Mouse (Mus musculus) kidney, postnatal 25 days (tissue): ENCODE results near the gene Srarp.

Source experiments
- DNase-seq, 2 experiments: peaks; one replicate each; pipeline ENCODE4 v3.0.0; 2021; ENCODE audit warnings: mixed read lengths in 2 of 2

Gene Srarp

GRCm38 (mm10) chr4:141425484-141426479, 10.1 kb downstream of the Srarp start:
- DNase-seq = peak; percentile 63 to 91

GRCm38 (mm10) chr4:141423691-141424431, 12.0 kb downstream of the Srarp start:
- DNase-seq = peak in 1 of 2 experiments; percentile 33

- DNase-seq = peak in 1 of 2 experiments; percentile 34
Observed at GRCm38 (mm10) chr4:141423288-141423687, 12.6 kb downstream of the Srarp start.

DNA sequence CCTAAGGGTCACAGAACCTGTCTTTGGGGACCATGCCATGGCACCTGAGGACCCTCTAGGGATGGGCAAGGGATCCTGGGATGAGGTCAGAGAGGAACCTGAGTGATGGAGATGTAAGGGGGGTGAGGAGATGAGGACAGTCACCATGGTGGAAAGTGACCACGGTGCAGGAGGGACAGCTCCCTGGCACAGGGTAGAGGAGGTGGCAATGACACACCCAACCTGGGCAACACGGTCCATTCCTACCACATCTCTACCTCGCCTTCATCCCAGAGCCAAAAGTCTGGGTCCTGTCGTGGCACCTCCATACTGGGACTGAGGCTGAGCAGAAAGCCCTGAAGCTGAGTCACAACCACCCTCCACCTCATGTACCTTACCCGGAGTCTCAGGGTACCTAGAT, 13.1 kb downstream of the Srarp start:
- peak in 1 of 2 experiments; percentile 26 for DNase-seq

DNA sequence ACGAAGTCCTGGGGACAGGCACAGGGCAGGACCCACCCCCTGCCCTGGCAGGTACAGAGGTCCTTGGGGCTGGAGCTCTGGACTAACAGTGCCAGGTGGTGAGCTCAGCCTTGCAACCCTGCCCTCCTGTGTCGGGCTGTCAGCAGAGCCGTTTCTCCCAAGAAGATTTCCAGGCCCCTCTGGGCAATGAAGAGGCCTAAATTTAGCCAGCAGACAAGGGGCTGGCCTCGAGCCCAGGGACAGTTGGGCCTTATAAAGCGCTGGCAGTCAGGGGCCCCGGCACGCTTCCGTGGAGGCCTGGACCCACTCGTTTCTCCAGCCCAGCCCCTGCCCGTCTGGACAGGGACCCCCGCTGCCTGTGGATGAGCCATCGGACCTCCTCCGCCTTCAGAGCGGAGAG, 14.5 kb downstream of the Srarp start:
- peak in 1 of 2 experiments; percentile 42 for DNase-seq

- DNase-seq = peak in 1 of 2 experiments; percentile 39
Observed at GRCm38 (mm10) chr4:141420886-141421285, 15.0 kb downstream of the Srarp start.

- DNase-seq = no peak
Observed at GRCm38 (mm10) chr4:141420192-141420829, 15.6 kb downstream of the Srarp start, which contains the start of gene Hspb7. Gene Hspb7 (plus strand): TSS chr4:141420779.

- DNase-seq = peak in 1 of 2 experiments; percentile 64
Observed at GRCm38 (mm10) chr4:141419398-141420191, 16.3 kb downstream of the Srarp start.

GRCm38 (mm10) chr4:141415924-141416323, 20.0 kb downstream of the Srarp start, which contains the start of gene Clcnkb:
Gene Clcnkb (minus strand): TSS chr4:141416014.
- peak; percentile 53 to 86 for DNase-seq

DNA sequence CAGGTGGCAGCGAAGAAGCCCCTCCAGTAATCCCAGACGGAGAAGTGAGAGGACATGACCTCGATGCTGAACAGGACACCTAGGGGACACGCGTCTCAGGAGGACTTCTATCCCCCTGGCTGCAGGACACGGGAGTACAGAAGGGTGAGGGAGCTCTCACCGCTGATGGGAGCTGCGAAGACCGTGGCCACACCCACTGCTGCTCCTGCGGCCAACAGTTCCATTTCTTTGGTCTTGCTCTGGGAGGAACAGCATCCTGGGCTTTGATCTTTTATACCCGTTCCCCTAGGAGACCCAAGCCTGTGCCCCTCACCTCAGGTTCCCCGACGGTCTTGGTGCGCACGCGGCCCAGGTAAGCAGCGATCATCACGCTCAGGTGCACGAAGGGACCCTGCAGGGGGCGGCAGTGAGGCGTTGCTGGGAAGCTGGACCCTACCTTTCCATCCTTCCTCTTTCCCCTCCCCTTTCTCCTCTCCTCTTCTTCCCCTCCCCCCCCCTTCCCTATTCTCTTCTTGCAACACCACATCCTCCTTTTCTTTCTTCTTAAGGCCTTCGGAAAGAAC, 24.4 kb downstream of the Srarp start:
- DNase-seq = peak in 1 of 2 experiments; percentile 61

GRCm38 (mm10) chr4:141408577-141408976, 27.3 kb downstream of the Srarp start:
- DNase-seq = no peak

- DNase-seq = peak; percentile 73 to 77
Observed at GRCm38 (mm10) chr4:141406516-141407299, 29.2 kb downstream of the Srarp start.

- DNase-seq = no peak
Observed at GRCm38 (mm10) chr4:141405314-141405622, 30.6 kb downstream of the Srarp start.

GRCm38 (mm10) chr4:141404518-141405313, 31.2 kb downstream of the Srarp start:
- peak; percentile 86 to 92 for DNase-seq

- peak; percentile 63 to 86 for DNase-seq
Observed at GRCm38 (mm10) chr4:141400171-141400570, 35.7 kb downstream of the Srarp start.

DNA sequence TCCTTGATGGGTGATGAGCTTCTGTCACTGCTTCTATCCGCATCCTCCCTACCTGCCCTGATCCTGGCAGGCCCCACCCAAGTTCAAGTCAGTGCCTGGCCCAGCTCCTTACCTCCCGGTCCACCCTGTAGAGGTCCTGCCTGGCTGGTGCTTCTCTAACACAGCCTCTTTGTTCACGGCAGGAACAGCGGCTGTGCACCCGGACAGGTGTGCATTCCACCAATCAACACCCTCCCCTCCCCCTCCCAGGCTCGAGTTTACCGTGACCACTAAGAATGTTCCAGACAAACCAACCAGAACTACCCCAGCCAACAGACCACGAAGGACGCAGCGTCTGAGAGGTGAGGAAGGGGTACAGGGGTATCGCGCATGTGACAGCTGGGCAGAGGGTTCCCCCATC, 37.4 kb downstream of the Srarp start, which contains the start of gene Clcnka:
Gene Clcnka, minus strand, starts transcription at position 180 of the 400 bp plus-strand sequence.
- DNase-seq = peak; percentile 73 to 85

DNA sequence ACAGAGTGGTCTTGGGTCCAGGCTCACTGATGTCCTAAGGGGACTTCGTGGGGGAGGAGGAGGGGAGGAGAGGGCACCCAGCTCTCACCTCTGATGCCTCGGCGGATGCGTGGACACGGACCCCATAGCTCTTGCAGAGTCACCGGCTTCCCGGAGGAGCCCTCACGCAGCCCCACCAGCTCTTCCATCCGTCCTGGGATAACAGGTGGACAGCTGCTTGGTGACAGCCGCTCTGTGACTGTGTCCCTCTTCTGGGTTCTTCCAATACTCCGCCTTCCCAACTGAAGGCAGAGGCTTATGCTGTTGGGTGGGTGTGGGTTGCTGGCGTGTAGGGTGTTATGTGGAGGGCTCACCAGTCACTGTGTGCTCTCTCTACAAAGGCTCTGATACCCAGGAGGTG, 38.0 kb downstream of the Srarp start:
- DNase-seq = no peak

DNA sequence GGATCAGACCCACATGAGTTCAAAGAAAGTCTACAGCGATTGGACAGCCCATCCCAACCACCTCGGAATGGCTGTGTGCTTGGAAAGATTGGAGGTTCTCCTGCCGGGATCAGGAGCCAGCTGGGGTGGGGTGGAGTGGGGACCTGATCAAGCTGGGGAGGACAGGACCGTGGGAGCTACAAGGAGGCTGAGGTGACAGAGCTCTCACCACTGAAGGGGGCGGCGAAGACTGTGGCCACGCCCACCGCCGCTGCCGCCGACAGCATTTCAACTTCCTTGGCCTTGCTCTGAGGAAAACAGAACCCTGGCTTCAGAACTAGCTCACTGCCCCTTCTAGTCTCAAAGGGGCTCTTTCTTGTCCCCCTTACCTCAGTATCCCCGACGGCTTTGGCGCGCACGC, 41.2 kb downstream of the Srarp start:
- DNase-seq = peak in 1 of 2 experiments; percentile 64

GRCm38 (mm10) chr4:141391293-141391692, 44.6 kb downstream of the Srarp start:
- no peak for DNase-seq
